In the genomic region with DNA sequence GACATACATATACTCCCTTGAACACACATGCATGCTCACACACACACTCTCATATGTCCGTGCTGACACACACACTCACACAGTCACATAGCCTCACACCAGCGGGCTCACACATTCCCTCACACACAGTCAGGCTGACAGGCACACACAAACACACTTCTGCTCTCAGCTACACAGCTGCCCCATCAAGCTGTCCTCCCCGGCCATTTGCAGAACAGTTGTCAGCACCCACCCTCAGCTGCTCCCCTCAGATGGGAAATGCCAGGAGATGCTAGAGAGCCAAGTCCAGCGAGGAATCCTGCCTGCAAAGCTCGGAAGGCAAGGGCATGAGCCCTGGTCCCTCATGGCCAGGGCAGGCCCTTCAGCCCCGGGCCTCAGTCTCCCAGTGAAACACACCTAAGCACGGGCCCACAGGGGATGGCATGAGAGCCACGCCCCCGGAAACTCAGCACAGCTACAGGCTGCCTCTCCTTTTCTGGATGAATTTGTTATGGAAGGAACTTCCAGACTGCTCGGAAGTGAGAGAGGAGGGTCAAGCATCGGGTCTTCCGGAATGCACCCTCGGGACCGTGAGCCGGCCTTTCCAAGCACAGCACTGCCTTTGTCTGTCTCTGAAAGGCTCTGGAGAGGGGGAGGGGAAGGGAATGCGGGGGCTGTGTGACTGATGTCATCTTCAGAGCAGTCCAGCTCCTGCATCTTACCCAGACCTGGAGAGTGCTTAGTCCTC, we compare ENCODE assay signal across 8 mouse cellular contexts.
DNase-seq lines count a peak whose midpoint lies in the region; ATAC-seq and TF ChIP-seq lines count a peak whose summit lies in the region.

No protein-coding gene starts in this region.

- no peak for TF ChIP-seq CTCF in liver, postnatal 0 days (IDR thresholded peaks at IDR 0.05; ENCODE audit: low read depth)

- no peaks in the 10 kb centered on the region for H3K9me3 ChIP-seq in embryonic facial prominence, embryonic 11.5 days (replicated peaks; ENCODE audit: control insufficient read depth, low read length)
- no peaks in the 10 kb centered on the region for H3K9me3 ChIP-seq in heart, embryonic 11.5 days (replicated peaks; ENCODE audit: control insufficient read depth, low read length)
- no peaks in the 10 kb centered on the region for H3K9me3 ChIP-seq in liver, postnatal 0 days (ENCODE audit: low read length)
- H3K9me3 ChIP-seq in stomach, embryonic 14.5 days (ENCODE audit: control insufficient read depth, low read depth, low read length) = no peaks in the 10 kb centered on the region

- H3K4me2 ChIP-seq in embryonic facial prominence, embryonic 11.5 days (ENCODE audit: low read depth, low read length) = peak overlapping the region; percentile 13; the same call in 1 of the 2 replicates
- H3K4me2 ChIP-seq in heart, embryonic 11.5 days = peak overlapping the region; percentile 46
- no peak overlapping the region for H3K4me2 ChIP-seq in liver, postnatal 0 days (ENCODE audit: low read depth, low read length)
- H3K4me2 ChIP-seq in stomach, embryonic 14.5 days (replicated peaks; ENCODE audit: low read depth, low read length) = no peak overlapping the region

- no peak overlapping the region for H3K4me3 ChIP-seq in embryonic facial prominence, embryonic 11.5 days (ENCODE audit: low read depth, low read length)
- H3K4me3 ChIP-seq in heart, embryonic 11.5 days (ENCODE audit: low read depth, low read length) = no peak overlapping the region
- no peak overlapping the region for H3K4me3 ChIP-seq in liver, postnatal 0 days (ENCODE audit: low read depth, low read length)
- no peak overlapping the region for H3K4me3 ChIP-seq in stomach, embryonic 14.5 days (ENCODE audit: low read depth, low read length)

- H3K9ac ChIP-seq in embryonic facial prominence, embryonic 11.5 days (replicated peaks; ENCODE audit: low read length) = peak overlapping the region; percentile 20
- peak overlapping the region; percentile 34; the same call in 1 of the 2 replicates for H3K9ac ChIP-seq in heart, embryonic 11.5 days (ENCODE audit: low read depth, low read length)
- no peak overlapping the region for H3K9ac ChIP-seq in liver, postnatal 0 days (replicated peaks)
- 0 out of 2 replicates have a peak overlapping the region, but pooled peaks have one; percentile 6 for H3K9ac ChIP-seq in stomach, embryonic 14.5 days (replicated peaks; ENCODE audit: low read depth, low read length)

- H3K27ac ChIP-seq in embryonic facial prominence, embryonic 11.5 days (replicated peaks; ENCODE audit: low read depth, low read length) = peak overlapping the region; percentile 44; the same call in 1 of the 2 replicates
- peak overlapping the region; percentile 80 for H3K27ac ChIP-seq in heart, embryonic 11.5 days (ENCODE audit: low read depth, low read length)
- H3K27ac ChIP-seq in liver, postnatal 0 days (ENCODE audit: low read depth) = no peak overlapping the region
- peak overlapping the region; percentile 44; the same call in 1 of the 2 replicates for H3K27ac ChIP-seq in stomach, embryonic 14.5 days (ENCODE audit: low read length)

- no peaks in the 10 kb centered on the region for H3K27me3 ChIP-seq in embryonic facial prominence, embryonic 11.5 days (ENCODE audit: control insufficient read depth, insufficient read depth, low read length)
- peaks cover 3% of the 10 kb centered on the region; the same call in 1 of the 2 replicates for H3K27me3 ChIP-seq in heart, embryonic 11.5 days (ENCODE audit: control insufficient read depth, insufficient read depth, low read length)
- no peaks in the 10 kb centered on the region for H3K27me3 ChIP-seq in liver, postnatal 0 days (ENCODE audit: insufficient read depth, low read length)
- H3K27me3 ChIP-seq in stomach, embryonic 14.5 days (ENCODE audit: control insufficient read depth, insufficient read depth, low read length) = no peaks in the 10 kb centered on the region

- peak; percentile 50 for DNase-seq in NIH3T3 (ENCODE audit: low read depth)
- peak; percentile 81 for DNase-seq in embryonic facial prominence, embryonic 11.5 days (ENCODE audit: low spot score)
- peak; percentile 56 to 59 for DNase-seq in kidney, adult 8-10 months
- DNase-seq in liver, postnatal 0 days = peak; percentile 25
- no peak for DNase-seq in cerebellum, postnatal 14 days

- WGBS in embryonic facial prominence, embryonic 11.5 days = 17% methylated on average over 16 of the region's 16 CpGs
- WGBS in heart, embryonic 11.5 days (ENCODE audit: insufficient replicate concordance) = 30% methylated on average over 16 of the region's 16 CpGs
- WGBS in liver, postnatal 0 days (ENCODE audit: insufficient replicate concordance) = 64% methylated on average over 16 of the region's 16 CpGs
- WGBS in stomach, embryonic 14.5 days = 35% methylated on average over 16 of the region's 16 CpGs

- no peak for TF ChIP-seq EP300 in liver, postnatal 0 days (IDR thresholded peaks at IDR 0.05; ENCODE audit: low read depth)

- peak; percentile 76 for ATAC-seq in embryonic facial prominence, embryonic 11.5 days (replicated peaks; ENCODE audit: insufficient number of reproducible peaks, low FRiP score, low TSS enrichment, low read depth)
- ATAC-seq in heart, embryonic 11.5 days (replicated peaks; ENCODE audit: insufficient number of reproducible peaks, low FRiP score, low TSS enrichment) = peak; percentile 62
- ATAC-seq in liver, postnatal 0 days = 0 out of 2 replicates have a peak, but pooled peaks have one; percentile 17
- ATAC-seq in stomach, embryonic 14.5 days (ENCODE audit: insufficient number of reproducible peaks, insufficient read depth, low FRiP score, low read depth) = peak; percentile 57; the same call in 1 of the 2 replicates
- no peak for ATAC-seq in cerebellum, adult (ENCODE audit: insufficient number of reproducible peaks, low FRiP score, low TSS enrichment)

- peaks cover 2% of the 10 kb centered on the region; the same call in 1 of the 2 replicates for H3K4me1 ChIP-seq in embryonic facial prominence, embryonic 11.5 days (ENCODE audit: control insufficient read depth, insufficient read depth, low read length)
- peaks cover 17% of the 10 kb centered on the region for H3K4me1 ChIP-seq in heart, embryonic 11.5 days (ENCODE audit: control insufficient read depth, insufficient read depth, low read length)
- no peaks in the 10 kb centered on the region; the same call in none of the 2 replicates for H3K4me1 ChIP-seq in liver, postnatal 0 days (ENCODE audit: insufficient read depth)
- H3K4me1 ChIP-seq in stomach, embryonic 14.5 days (ENCODE audit: control insufficient read depth, insufficient read depth, low read length) = peaks cover 15% of the 10 kb centered on the region

- no peaks in the 10 kb centered on the region for H3K36me3 ChIP-seq in embryonic facial prominence, embryonic 11.5 days (replicated peaks; ENCODE audit: control insufficient read depth, insufficient read depth, low read depth, low read length)
- H3K36me3 ChIP-seq in heart, embryonic 11.5 days (ENCODE audit: control insufficient read depth, insufficient read depth, low read length) = no peaks in the 10 kb centered on the region
- H3K36me3 ChIP-seq in liver, postnatal 0 days (replicated peaks; ENCODE audit: insufficient read depth, low read length) = no peaks in the 10 kb centered on the region
- H3K36me3 ChIP-seq in stomach, embryonic 14.5 days (ENCODE audit: control insufficient read depth, insufficient read depth, low read length) = no peaks in the 10 kb centered on the region

Comparison
In these comparisons a context has a peak if more than half of its experiments do, and no peak if none do; other contexts are left out.
1. DNase-seq: peak in NIH3T3 (single experiment), embryonic facial prominence, embryonic 11.5 days (single experiment), kidney, adult 8-10 months (2 of 2) and liver, postnatal 0 days (single experiment); none in cerebellum, postnatal 14 days (0 of 2).
2. H3K4me2 ChIP-seq: peak in embryonic facial prominence, embryonic 11.5 days (single experiment) and heart, embryonic 11.5 days (single experiment); none in liver, postnatal 0 days (single experiment) and stomach, embryonic 14.5 days (single experiment).